Comparison of ENCODE assay signal across 8 mouse cellular contexts in genomic region chr12:55230520-55230861, GRCm38 (mm10). TPM values are rescaled to one million over a fixed set of nuclear protein-coding genes. Genes with fewer than 3 reads are reported as not detected.
A peak's percentile ranks its signal among the peaks of the same experiment; 100 is the strongest.
DNase-seq lines count a peak whose midpoint lies in the region; ATAC-seq and TF ChIP-seq lines count a peak whose summit lies in the region.
"Not testable (repeated sequence)": the region's sequence is repeated elsewhere in the genome, so short reads cannot be mapped to it uniquely, and the experiment has no call there.

No protein-coding gene starts in this region.

- H3K9ac ChIP-seq in embryonic facial prominence, embryonic 14.5 days (ENCODE audit: low read depth, low read length); limb, embryonic 14.5 days (ENCODE audit: low read depth, low read length, severe bottlenecking): not testable (repeated sequence)

- not testable (repeated sequence) for TF ChIP-seq POLR2A in limb, embryonic 14.5 days (IDR thresholded peaks at IDR 0.05; ENCODE audit: borderline replicate concordance, extremely low read depth, insufficient read depth, insufficient read length)

- not testable (repeated sequence) for H3K4me1 ChIP-seq in embryonic facial prominence, embryonic 14.5 days (ENCODE audit: control insufficient read depth, insufficient read depth, low read length); heart, embryonic 10.5 days; limb, embryonic 14.5 days (ENCODE audit: control insufficient read depth, insufficient read depth, low read length)

- H3K4me2 ChIP-seq in embryonic facial prominence, embryonic 14.5 days (ENCODE audit: low read depth, low read length); limb, embryonic 14.5 days (replicated peaks; ENCODE audit: low read depth, low read length, severe bottlenecking): not testable (repeated sequence)

- not testable (repeated sequence) for H3K36me3 ChIP-seq in embryonic facial prominence, embryonic 14.5 days (ENCODE audit: control insufficient read depth, insufficient read depth, low read length); heart, embryonic 10.5 days; limb, embryonic 14.5 days (ENCODE audit: control insufficient read depth, insufficient read depth, low read length)

- peak; percentile 9 to 47 for DNase-seq in adrenal gland, adult (ENCODE audit: inconsistent age in 2 of 2, low spot score in 1 of 2)
- not testable (repeated sequence) for DNase-seq in embryonic facial prominence, embryonic 14.5 days (ENCODE audit: low spot score); heart, embryonic 10.5 days (ENCODE audit: low spot score); limb, embryonic 14.5 days (ENCODE audit: low spot score)
- DNase-seq in thymus, postnatal 36 days: peak; percentile 11 to 36

- peak; percentile 35 for ATAC-seq in embryonic facial prominence, embryonic 14.5 days (ENCODE audit: low read depth)
- ATAC-seq in inflammation-experienced regulatory T-cells, adult 6 months: peak; percentile 67
- peak; percentile 32 for ATAC-seq in limb, embryonic 14.5 days (ENCODE audit: low FRiP score, low read depth)
- ATAC-seq in megakaryocyte, adult 5-6 weeks (ENCODE audit: poor library complexity, severe bottlenecking): peak; percentile 55
- ATAC-seq in neutrophil, adult 5-6 weeks (ENCODE audit: extremely low read depth, insufficient number of reproducible peaks, low FRiP score, poor library complexity, severe bottlenecking): peak; percentile 10; the same call in 1 of the 2 replicates

- H3K4me3 ChIP-seq in embryonic facial prominence, embryonic 14.5 days (ENCODE audit: low read depth, low read length): peak overlapping the region; percentile 32
- H3K4me3 ChIP-seq in heart, embryonic 10.5 days: peak overlapping the region; percentile 46
- peak overlapping the region; percentile 32 for H3K4me3 ChIP-seq in limb, embryonic 14.5 days (replicated peaks; ENCODE audit: low read length)

- not testable (repeated sequence) for H3K9me3 ChIP-seq in embryonic facial prominence, embryonic 14.5 days (ENCODE audit: control insufficient read depth, low read length); heart, embryonic 10.5 days; limb, embryonic 14.5 days (ENCODE audit: control insufficient read depth, low read length)

- WGBS in embryonic facial prominence, embryonic 14.5 days: 0% methylated on average over 7 of the region's 25 CpGs
- 0% methylated on average over 14 of the region's 25 CpGs for WGBS in heart, embryonic 10.5 days
- under 1% methylated on average over 10 of the region's 25 CpGs for WGBS in limb, embryonic 14.5 days

- H3K27ac ChIP-seq in embryonic facial prominence, embryonic 14.5 days (replicated peaks; ENCODE audit: low read depth, low read length); heart, embryonic 10.5 days; limb, embryonic 14.5 days (replicated peaks; ENCODE audit: low read depth, low read length): not testable (repeated sequence)

- H3K27me3 ChIP-seq in embryonic facial prominence, embryonic 14.5 days (replicated peaks; ENCODE audit: control insufficient read depth, insufficient read depth, low read length); heart, embryonic 10.5 days (ENCODE audit: insufficient read depth, poor library complexity, severe bottlenecking); limb, embryonic 14.5 days (ENCODE audit: control insufficient read depth, insufficient read depth, low read length): not testable (repeated sequence)

RNA-seq across cellular contexts. Expression of gene Srp54c, which starts 0.5 kb away (rescaled TPM):
- polyA plus RNA-seq in embryonic facial prominence, embryonic 14.5 days (2014; fragmentation: Nextera tagmentation; extraction: Ambion mirVana): 87.1 and 88.6 TPM in 2 replicates
- polyA plus RNA-seq in heart, embryonic 10.5 days (2016; fragmentation: Nextera tagmentation; extraction: Ambion mirVana): 54.2 and 56.3 TPM in 2 replicates
- polyA plus RNA-seq in inflammation-experienced regulatory T-cells, adult 6 months (2017; shearing (Covaris generic)): 10 to 100 TPM; 51.2 to 68.8 (median 54.5) TPM
- polyA plus RNA-seq in limb, embryonic 14.5 days (2012; rRNA removed): 36.6 and 55.5 TPM in 2 replicates
- polyA plus RNA-seq in limb, embryonic 14.5 days (2014; fragmentation: Nextera tagmentation; extraction: Ambion mirVana): 77.8 and 84.3 TPM in 2 replicates
- 47.0 and 62.3 TPM in 2 replicates for total RNA-seq in megakaryocyte, adult 5-6 weeks (2015)
- 68.0 and 72.1 TPM in 2 replicates for total RNA-seq in megakaryocyte, adult 5-6 weeks (2017)
- 74.8 and 79.0 TPM in 2 replicates for total RNA-seq in neutrophil, adult 5-6 weeks (2017)

RNA-seq across cellular contexts. Expression of gene 1700047I17Rik2, which starts 31.1 kb away (rescaled TPM):
- polyA plus RNA-seq in embryonic facial prominence, embryonic 14.5 days (2014; fragmentation: Nextera tagmentation; extraction: Ambion mirVana): not detected in 2 replicates
- polyA plus RNA-seq in heart, embryonic 10.5 days (2016; fragmentation: Nextera tagmentation; extraction: Ambion mirVana): 2.0 TPM in 1 of 2 replicates, not detected in the other
- not detected for polyA plus RNA-seq in inflammation-experienced regulatory T-cells, adult 6 months (2017; shearing (Covaris generic))
- polyA plus RNA-seq in limb, embryonic 14.5 days (2012; rRNA removed): not detected in 2 replicates
- polyA plus RNA-seq in limb, embryonic 14.5 days (2014; fragmentation: Nextera tagmentation; extraction: Ambion mirVana): 4.3 TPM in 1 of 2 replicates, not detected in the other
- total RNA-seq in megakaryocyte, adult 5-6 weeks (2015): 20.8 and 21.8 TPM in 2 replicates
- not detected in 2 replicates for total RNA-seq in megakaryocyte, adult 5-6 weeks (2017)
- total RNA-seq in neutrophil, adult 5-6 weeks (2017): 7.7 and 15.5 TPM in 2 replicates

Comparison
In these comparisons a context has a peak if more than half of its experiments do, and no peak if none do; other contexts are left out.
1. ATAC-seq: peak in every context shown above with its lines; median percentile 67 in inflammation-experienced regulatory T-cells, adult 6 months; 55 in megakaryocyte, adult 5-6 weeks; 35 in embryonic facial prominence, embryonic 14.5 days; 32 in limb, embryonic 14.5 days; 10 in neutrophil, adult 5-6 weeks.